8 mouse cellular contexts compared by ENCODE assay signal in genomic region chr9:107567702-107568319, GRCm38 (mm10). TPM values are rescaled to one million over a fixed set of nuclear protein-coding genes. Genes with fewer than 3 reads are reported as not detected.
A peak's percentile ranks its signal among the peaks of the same experiment; 100 is the strongest.
DNase-seq lines count a peak whose midpoint lies in the region; ATAC-seq and TF ChIP-seq lines count a peak whose summit lies in the region.

Gene Hyal2, plus strand, starts transcription at chr9:107567945.

- peaks cover 51% of the 10 kb centered on the region for H3K36me3 ChIP-seq in megakaryocyte, embryonic 14.5 days (replicated peaks; ENCODE audit: low read length)
- H3K36me3 ChIP-seq in embryonic facial prominence, embryonic 15.5 days, result peaks cover 35% of the 10 kb centered on the region
- H3K36me3 ChIP-seq in heart, postnatal 0 days (replicated peaks; ENCODE audit: control insufficient read depth, insufficient read depth, low read length), result peaks cover 22% of the 10 kb centered on the region
- peaks cover 27% of the 10 kb centered on the region for H3K36me3 ChIP-seq in lung, embryonic 15.5 days

- no peak for DNase-seq in heart, postnatal 0 days (ENCODE audit: low spot score)
- DNase-seq in kidney, postnatal 25 days, result peak; percentile 88 to 95
- no peak for DNase-seq in ovary, postnatal 10 days (ENCODE audit: low spot score)
- DNase-seq in right cerebral cortex, postnatal 25 days, result no peak

- peak within 1 kb of the TSS; percentile 92 for H3K27ac ChIP-seq in embryonic facial prominence, embryonic 15.5 days (replicated peaks)
- H3K27ac ChIP-seq in heart, postnatal 0 days (ENCODE audit: low read depth), result peak within 1 kb of the TSS; percentile 90
- peak within 1 kb of the TSS; percentile 90 for H3K27ac ChIP-seq in lung, embryonic 15.5 days

- H3K27me3 ChIP-seq in megakaryocyte, embryonic 14.5 days (replicated peaks), result no peaks in the 10 kb centered on the region
- no peaks in the 10 kb centered on the region for H3K27me3 ChIP-seq in embryonic facial prominence, embryonic 15.5 days
- H3K27me3 ChIP-seq in heart, postnatal 0 days (ENCODE audit: control insufficient read depth, insufficient read depth, low read length), result no peaks in the 10 kb centered on the region
- H3K27me3 ChIP-seq in lung, embryonic 15.5 days, result no peaks in the 10 kb centered on the region

- H3K4me1 ChIP-seq in megakaryocyte, embryonic 14.5 days, result peaks cover 84% of the 10 kb centered on the region
- peaks cover 67% of the 10 kb centered on the region for H3K4me1 ChIP-seq in embryonic facial prominence, embryonic 15.5 days
- H3K4me1 ChIP-seq in heart, postnatal 0 days (ENCODE audit: control insufficient read depth, insufficient read depth), result peaks cover 29% of the 10 kb centered on the region
- H3K4me1 ChIP-seq in lung, embryonic 15.5 days, result peaks cover 54% of the 10 kb centered on the region

- ATAC-seq in megakaryocyte, adult 5-6 weeks (ENCODE audit: poor library complexity, severe bottlenecking), result no peak
- no peak for ATAC-seq in embryonic facial prominence, embryonic 15.5 days (ENCODE audit: insufficient number of reproducible peaks, low FRiP score, low TSS enrichment, low read depth)
- ATAC-seq in heart, postnatal 0 days (ENCODE audit: insufficient read depth, low read depth), result no peak
- no peak for ATAC-seq in lung, embryonic 15.5 days (ENCODE audit: borderline replicate concordance, extremely low read depth, low FRiP score, low TSS enrichment)

- H3K4me2 ChIP-seq in embryonic facial prominence, embryonic 15.5 days (replicated peaks), result peak within 1 kb of the TSS; percentile 61
- peak within 1 kb of the TSS; percentile 76 for H3K4me2 ChIP-seq in heart, postnatal 0 days (ENCODE audit: low read depth, low read length)
- H3K4me2 ChIP-seq in lung, embryonic 15.5 days, result peak within 1 kb of the TSS; percentile 82

- no peak for TF ChIP-seq CTCF in heart, postnatal 0 days (IDR thresholded peaks at IDR 0.05; ENCODE audit: low read depth)

- WGBS in embryonic facial prominence, embryonic 15.5 days, result 10% methylated on average over 18 of the region's 18 CpGs
- 21% methylated on average over 18 of the region's 18 CpGs for WGBS in heart, postnatal 0 days
- WGBS in lung, embryonic 15.5 days, result 8% methylated on average over 18 of the region's 18 CpGs

- H3K9me3 ChIP-seq in megakaryocyte, embryonic 14.5 days, result no peaks in the 10 kb centered on the region
- no peaks in the 10 kb centered on the region for H3K9me3 ChIP-seq in embryonic facial prominence, embryonic 15.5 days (replicated peaks)
- no peaks in the 10 kb centered on the region for H3K9me3 ChIP-seq in heart, postnatal 0 days (replicated peaks; ENCODE audit: control insufficient read depth, low read length)
- no peaks in the 10 kb centered on the region for H3K9me3 ChIP-seq in lung, embryonic 15.5 days

- no peak for TF ChIP-seq EP300 in heart, postnatal 0 days (IDR thresholded peaks at IDR 0.05; ENCODE audit: low read depth)

- peak within 1 kb of the TSS; percentile 96 for H3K4me3 ChIP-seq in megakaryocyte, embryonic 14.5 days (replicated peaks)
- H3K4me3 ChIP-seq in embryonic facial prominence, embryonic 15.5 days (replicated peaks), result peak within 1 kb of the TSS; percentile 88
- peak within 1 kb of the TSS; percentile 76 for H3K4me3 ChIP-seq in heart, postnatal 0 days (ENCODE audit: low read depth, low read length)
- H3K4me3 ChIP-seq in lung, embryonic 15.5 days, result peak within 1 kb of the TSS; percentile 73

- H3K9ac ChIP-seq in embryonic facial prominence, embryonic 15.5 days, result peak within 1 kb of the TSS; percentile 70
- H3K9ac ChIP-seq in heart, postnatal 0 days (replicated peaks; ENCODE audit: low read depth, low read length), result peak within 1 kb of the TSS; percentile 77
- H3K9ac ChIP-seq in lung, embryonic 15.5 days, result peak within 1 kb of the TSS; percentile 66

RNA-seq across cellular contexts. Expression of gene Hyal2, which starts in this region (rescaled TPM):
- 10.8 and 11.8 TPM in 2 replicates for polyA plus RNA-seq in megakaryocyte, embryonic 14.5 days (2012; ENCODE audit: insufficient read depth, low replicate concordance)
- total RNA-seq in megakaryocyte, adult 5-6 weeks (2015), result 0.56 and 1.9 TPM in 2 replicates
- 1.0 TPM in 1 of 2 replicates, not detected in the other for total RNA-seq in megakaryocyte, adult 5-6 weeks (2017)
- 97.5 and 98.4 TPM in 2 replicates for polyA plus RNA-seq in embryonic facial prominence, embryonic 15.5 days (2015; fragmentation: Nextera tagmentation; extraction: Ambion mirVana)
- 67.8 and 97.3 TPM in 2 replicates for total RNA-seq in heart, postnatal 0 days (2014; rRNA removed; ENCODE audit: low replicate concordance)
- polyA plus RNA-seq in heart, postnatal 0 days (2015; fragmentation: Nextera tagmentation; extraction: Ambion mirVana), result 58.6 and 60.5 TPM in 2 replicates
- polyA plus RNA-seq in lung, embryonic 15.5 days (2015; fragmentation: Nextera tagmentation; extraction: Ambion mirVana), result 105 and 109 TPM in 2 replicates

Comparison
In these comparisons a context has a peak if more than half of its experiments do, and no peak if none do; other contexts are left out.
1. RNA of gene Hyal2 (total RNA-seq): 67.8 to 97.3 TPM in heart, postnatal 0 days; 0.56 to 1.9 TPM in megakaryocyte, adult 5-6 weeks; every median in the first group is over 10 times any median in the second.
2. DNase-seq: peak in kidney, postnatal 25 days (2 of 2); none in heart, postnatal 0 days (single experiment), ovary, postnatal 10 days (single experiment) and right cerebral cortex, postnatal 25 days (single experiment).
3. Peak in every context shown above with its lines, with median percentiles within 50 percentile points of each other: H3K4me3 ChIP-seq, H3K27ac ChIP-seq, H3K4me2 ChIP-seq and H3K9ac ChIP-seq.